Mouse (Mus musculus) cerebellum, adult 2 months (tissue): ENCODE measurements around the gene Hectd4. TPM values are rescaled to one million over a fixed set of nuclear protein-coding genes. Genes with fewer than 3 reads are reported as not detected.

Experiments
- DNase-seq, 2 experiments: peaks; one replicate each; pipeline ENCODE4 v3.0.0; 2021
- H3K27ac ChIP-seq: fragments of 200-500 bp; 2 replicates; pipeline ENCODE4 v1.5.1; 2012; ENCODE audit warnings: low read length, control low read depth, inconsistent platforms; ENCODE audit not compliant: insufficient read depth
- H3K27me3 ChIP-seq: fragments of 200-500 bp; 2 replicates; pipeline ENCODE4 v1.6.1; 2012; ENCODE audit warnings: inconsistent platforms, mild to moderate bottlenecking, low read length, moderate library complexity; ENCODE audit not compliant: control insufficient read depth, insufficient read depth
- H3K4me1 ChIP-seq: fragments of 200-500 bp; 2 replicates; pipeline ENCODE4 v1.6.1; 2011; ENCODE audit warnings: low read length; ENCODE audit not compliant: control insufficient read depth, insufficient read depth
- H3K4me3 ChIP-seq: fragments of 200-500 bp; replicated peaks from 2 replicates; pipeline ENCODE3; 2011; ENCODE audit warnings: mild to moderate bottlenecking, low read depth, low read length, control low read depth; ENCODE audit not compliant: insufficient read depth
- CTCF ChIP-seq: fragments of 200-500 bp; IDR thresholded peaks from 2 replicates; pipeline ENCODE4 v1.5.1; 2011; ENCODE audit warnings: low read depth, mild to moderate bottlenecking, control low read depth, low read length, moderate library complexity, borderline replicate concordance; ENCODE audit not compliant: insufficient read depth
- POLR2A ChIP-seq: fragments of 200-500 bp; IDR thresholded peaks from 2 replicates; pipeline ENCODE4 v1.6.1; 2011; ENCODE audit warnings: low read length, control low read depth, borderline replicate concordance; ENCODE audit not compliant: insufficient read depth
- WGBS: fragments of 180-500 bp; shearing (Covaris S2); methylation state at CpG from one replicate; pipeline ENCODE4 v1.1.7; 2018; 5-methylcytosine and 5-hydroxymethylcytosine counted together
- polyA plus RNA-seq: library from polyadenylated mRNA; depleted of rRNA; stranded (reverse); fragments of >200 nt; gene quantifications from 2 replicates; pipeline ENCODE4 v1.2.3, GENCODE M21; 2012

Gene Hectd4
- polyA plus RNA-seq, 1 experiment: 81.2 TPM

DNA sequence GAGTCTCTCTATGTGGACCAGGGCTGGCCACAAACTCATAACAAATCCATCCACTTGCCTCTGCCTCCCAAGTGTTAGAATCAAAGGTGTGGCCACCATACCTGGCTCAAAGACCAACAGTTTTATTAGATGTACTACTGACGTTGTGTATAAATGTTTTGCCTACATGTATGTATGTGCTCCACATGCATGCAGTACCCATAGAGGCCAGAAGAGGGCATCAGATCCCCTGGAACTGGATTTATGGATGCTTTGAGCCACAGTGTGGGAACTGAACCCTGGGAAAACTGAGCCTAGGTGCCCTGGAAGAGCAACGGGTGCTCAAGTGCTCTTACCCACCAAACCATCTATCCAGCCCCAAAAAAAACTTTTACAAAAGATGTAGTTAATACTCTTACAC lies 160.7 kb downstream of the Hectd4 start:
- no peaks in the 10 kb centered on the region for H3K27me3 ChIP-seq
- TF ChIP-seq POLR2A: no peak
- peak; percentile 24; the same call in 1 of the 2 replicates for TF ChIP-seq CTCF
- H3K4me1 ChIP-seq: peaks cover 23% of the 10 kb centered on the region
- no peak overlapping the region for H3K4me3 ChIP-seq
- no peak overlapping the region for H3K27ac ChIP-seq
- no peak for DNase-seq
- WGBS: 93% methylated on average over 2 of the region's 2 CpGs

DNA sequence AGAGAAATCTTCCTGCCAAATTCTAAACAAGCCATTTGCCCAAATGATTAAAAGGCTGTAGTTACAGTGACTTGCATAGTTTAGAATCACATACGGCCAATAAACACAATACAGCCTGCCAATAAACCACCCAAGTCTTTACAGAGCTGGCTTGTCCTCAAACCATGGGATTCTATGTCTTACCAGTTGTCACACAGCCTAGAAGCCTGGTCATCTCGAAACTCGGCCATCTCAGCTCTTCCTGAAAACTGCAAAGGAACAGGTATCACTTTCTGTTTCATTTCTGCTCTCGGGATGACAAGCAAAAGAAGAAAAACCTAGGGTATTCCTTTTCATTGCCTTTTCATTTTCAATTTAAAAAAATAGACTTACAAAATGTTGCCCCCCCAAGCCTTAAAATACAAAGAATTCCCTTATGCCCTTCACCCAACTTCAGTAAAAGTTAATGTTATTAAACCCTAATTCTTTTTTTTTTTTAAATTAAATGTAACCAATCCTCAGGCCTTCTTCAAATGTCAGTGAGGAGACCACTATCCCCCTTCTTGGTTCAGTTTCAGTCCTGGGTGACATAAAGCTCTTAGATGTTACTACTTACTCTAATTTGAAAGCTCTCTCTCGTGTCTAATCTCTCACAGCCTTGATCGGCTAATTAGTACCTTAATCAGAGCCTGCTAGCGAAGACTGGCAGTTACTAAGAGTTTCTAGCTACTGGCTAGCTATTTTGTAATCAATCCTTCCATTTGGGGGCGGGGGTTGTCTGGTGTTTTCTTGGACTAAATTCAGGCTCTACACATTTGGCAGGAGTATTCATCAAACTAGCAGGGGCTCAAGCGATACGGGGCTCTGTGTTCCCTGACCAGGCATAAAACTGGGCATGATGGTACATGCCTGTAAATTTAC lies 164.1 kb downstream of the Hectd4 start:
- no peaks in the 10 kb centered on the region for H3K27me3 ChIP-seq
- peaks cover 16% of the 10 kb centered on the region for H3K4me1 ChIP-seq
- 20% methylated on average over 10 of the region's 10 CpGs for WGBS
- peak overlapping the region; percentile 94 for H3K4me3 ChIP-seq
- peak in 1 of 2 experiments; percentile 30 for DNase-seq
- H3K27ac ChIP-seq: peak overlapping the region; percentile 90; the same call in 1 of the 2 replicates
- no peak for TF ChIP-seq CTCF
- TF ChIP-seq POLR2A: no peak

DNA sequence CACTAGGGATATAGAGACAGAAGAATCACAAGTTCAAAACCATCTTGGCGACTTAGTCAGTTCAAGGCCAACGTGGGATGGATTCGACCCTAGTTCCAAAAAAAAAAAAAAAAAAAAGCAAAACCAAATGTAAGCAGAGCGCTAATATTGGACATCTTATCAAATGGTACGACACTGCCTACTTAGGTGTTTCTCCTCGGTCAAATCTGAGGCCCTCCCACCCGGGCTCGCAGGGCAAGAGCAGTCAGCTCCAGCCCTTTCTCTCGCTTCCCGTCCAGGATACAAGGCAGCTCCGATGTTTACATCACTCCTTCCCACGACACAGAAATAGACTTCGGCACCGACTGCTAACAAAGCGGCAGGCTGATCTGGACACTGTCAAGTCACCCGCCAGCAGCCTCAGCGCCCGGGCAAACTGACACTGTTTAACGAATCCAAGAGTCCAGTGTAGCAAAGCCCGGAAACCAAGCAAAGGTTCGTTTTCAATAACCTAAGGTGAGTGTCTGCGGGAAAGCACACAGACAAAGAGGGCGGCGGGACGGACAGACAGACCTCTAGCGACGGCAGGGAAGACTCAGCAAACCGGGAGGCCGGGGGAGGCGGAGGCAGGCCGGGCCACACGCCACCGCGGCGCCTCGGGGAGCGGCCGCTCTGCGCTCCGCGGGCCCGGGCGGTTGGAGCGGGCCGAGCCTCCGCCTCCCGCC lies 164.9 kb downstream of the Hectd4 start:
- Histone ChIP-seq H3K27me3 (no peaks in the 10 kb centered on the region), H3K4me1 (peaks cover 16% of the 10 kb centered on the region), H3K4me3 (peak overlapping the region; percentile 94), H3K27ac (peak overlapping the region; percentile 90)
- peak in 1 of 2 experiments; percentile 72 for DNase-seq
- WGBS: under 1% methylated on average over 47 of the region's 47 CpGs
- TF ChIP-seq POLR2A: no peak
- TF ChIP-seq CTCF: no peak

DNA sequence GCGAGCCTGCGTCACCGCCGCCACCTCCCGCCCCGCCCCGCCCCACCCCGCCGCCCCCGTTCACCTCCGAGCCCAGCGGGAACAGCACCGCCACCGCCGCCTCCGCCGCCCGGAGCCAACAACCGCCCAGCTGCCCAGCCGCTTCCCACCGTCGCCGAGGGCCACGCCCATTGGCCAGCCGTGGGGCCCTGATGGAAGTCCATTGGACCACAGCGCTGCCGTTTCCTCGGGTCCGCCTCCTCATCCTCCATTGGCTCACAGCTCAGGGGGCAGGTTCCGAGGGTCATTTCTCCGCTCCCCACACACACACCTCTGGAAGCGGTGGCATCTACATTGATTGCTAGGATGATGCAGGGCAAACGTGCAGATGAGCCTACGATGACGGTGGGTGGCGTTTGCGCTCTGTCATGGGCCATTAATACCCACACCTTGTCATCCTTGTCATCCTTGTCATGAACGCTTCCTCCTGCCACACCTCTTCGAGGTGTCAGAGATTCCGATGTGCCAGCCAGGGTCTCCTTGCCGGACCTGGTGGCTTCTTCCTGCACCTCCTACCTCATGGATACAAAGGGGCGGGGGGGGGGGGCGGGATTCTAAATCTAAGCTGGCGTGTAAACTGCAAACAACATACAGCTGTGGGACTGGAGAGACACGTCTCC lies 165.6 kb downstream of the Hectd4 start, which contains the start of gene Trafd1:
Gene Trafd1 (minus strand): TSS at position 172 of the 659 bp plus-strand sequence.
- peak within 1 kb of the TSS; percentile 94 for H3K4me3 ChIP-seq
- peak; percentile 61 for TF ChIP-seq POLR2A
- TF ChIP-seq CTCF: no peak
- DNase-seq: peak; percentile 95 to 97
- no peaks in the 10 kb centered on the region for H3K27me3 ChIP-seq
- H3K4me1 ChIP-seq: peaks cover 16% of the 10 kb centered on the region
- 1% methylated on average over 42 of the region's 45 CpGs for WGBS
- H3K27ac ChIP-seq: peak within 1 kb of the TSS; percentile 90

DNA sequence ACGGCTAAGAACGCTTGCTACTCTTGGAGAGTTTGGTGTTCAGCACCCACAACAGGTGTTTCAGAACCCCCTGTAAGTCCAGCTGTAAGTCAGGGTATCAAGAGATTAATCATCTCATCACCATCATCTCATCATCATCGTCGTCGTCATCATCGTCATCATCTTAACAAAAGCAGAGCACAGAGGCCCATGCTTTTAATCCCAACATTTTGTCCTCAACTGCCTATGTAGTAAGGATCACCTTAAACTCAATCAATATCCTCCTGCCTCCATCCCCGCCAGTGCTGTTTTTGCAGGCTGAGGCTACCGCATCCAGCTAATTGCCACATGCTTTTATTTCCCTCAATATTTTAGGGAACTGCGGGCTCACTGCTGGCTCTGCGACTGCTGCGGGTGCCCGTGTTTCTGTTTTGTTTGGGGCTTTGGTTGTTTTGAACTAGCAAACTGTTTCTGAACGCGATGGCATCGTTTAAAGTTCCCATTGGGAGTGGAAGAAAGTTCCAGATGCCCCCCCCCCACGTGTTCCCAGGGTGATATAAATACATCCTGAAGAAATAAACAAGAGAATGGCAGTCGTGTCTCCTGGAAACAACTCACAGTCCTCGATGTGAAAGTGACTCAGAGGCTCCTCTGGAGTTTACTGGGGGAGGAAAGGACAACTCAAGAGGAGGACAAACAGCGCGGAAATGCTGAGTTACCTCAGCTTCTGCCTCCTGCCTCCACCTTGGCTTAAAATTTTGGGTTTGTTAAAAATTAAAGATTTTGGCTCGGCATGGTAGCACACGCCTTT lies 166.3 kb downstream of the Hectd4 start:
- H3K27ac ChIP-seq: no peak overlapping the region

DNA sequence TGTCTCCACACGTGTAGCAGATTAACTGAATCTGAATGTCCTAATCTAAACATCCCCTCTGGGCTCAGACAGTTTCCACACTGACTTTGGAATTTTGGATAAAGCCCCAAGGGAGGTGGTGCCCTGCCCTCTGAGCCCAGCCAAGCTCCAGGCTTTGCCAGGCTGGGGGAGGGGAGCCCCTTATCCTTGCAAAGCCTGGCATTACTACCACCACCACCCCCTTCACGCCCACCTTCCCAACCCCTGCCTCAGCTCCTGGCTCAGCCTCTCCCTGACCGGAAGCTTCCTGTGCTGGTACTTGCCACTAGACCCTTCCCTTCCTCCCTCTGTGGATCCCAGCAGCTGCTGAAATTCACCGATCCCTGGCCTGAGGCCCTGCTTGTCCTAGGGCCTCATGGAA lies 167.1 kb downstream of the Hectd4 start:
- no peaks in the 10 kb centered on the region for H3K27me3 ChIP-seq
- 63% methylated on average over 4 of the region's 4 CpGs for WGBS
- TF ChIP-seq POLR2A (no peak), CTCF (no peak)
- no peak overlapping the region for H3K27ac ChIP-seq
- H3K4me1 ChIP-seq: peaks cover 16% of the 10 kb centered on the region; the same call in 1 of the 2 replicates
- H3K4me3 ChIP-seq: no peak overlapping the region
- DNase-seq: no peak

More for the DNA sequence above, 166.3 kb downstream of the Hectd4 start:
- Histone ChIP-seq H3K4me3 (peak overlapping the region; percentile 88), H3K27me3 (no peaks in the 10 kb centered on the region), H3K4me1 (peaks cover 16% of the 10 kb centered on the region)
- DNase-seq: no peak
- TF ChIP-seq CTCF (no peak), POLR2A (no peak)
- 35% methylated on average over 22 of the region's 22 CpGs for WGBS

DNA sequence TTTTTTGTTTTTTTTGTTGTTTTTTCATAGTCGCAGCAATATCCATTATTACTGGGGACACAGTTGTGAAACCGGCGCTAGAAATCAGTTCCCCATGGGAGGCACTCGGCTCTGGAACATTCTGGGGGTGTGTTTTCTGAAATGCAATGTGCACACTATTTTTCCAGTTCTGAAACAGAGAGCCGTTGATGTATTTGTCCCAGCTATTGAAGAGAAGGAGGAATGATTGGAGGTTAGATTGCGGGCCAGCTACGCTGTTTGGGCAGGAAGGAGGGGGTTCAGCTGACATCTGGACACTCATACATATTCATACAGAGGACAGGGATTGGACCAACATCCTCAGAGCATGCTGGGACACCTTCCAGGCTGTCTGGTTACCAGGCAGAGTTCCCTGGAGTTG lies 169.1 kb downstream of the Hectd4 start:
- H3K27me3 ChIP-seq: no peaks in the 10 kb centered on the region
- 43% methylated on average over 7 of the region's 7 CpGs for WGBS
- H3K27ac ChIP-seq: no peak overlapping the region
- H3K4me1 ChIP-seq: no peaks in the 10 kb centered on the region; the same call in 1 of the 2 replicates
- TF ChIP-seq POLR2A (no peak), CTCF (no peak)
- no peak overlapping the region for H3K4me3 ChIP-seq
- DNase-seq: no peak
